Mouse (Mus musculus) adipose tissue, adult 10 weeks (tissue): ENCODE data around the gene Rnf103. TPM values are rescaled to one million over a fixed set of nuclear protein-coding genes. Genes with fewer than 3 reads are reported as not detected.

ENCODE experiments used
- polyA plus RNA-seq: library from polyadenylated mRNA; stranded (reverse); fragments of 350-450 nt; fragmentation: Illumina TruSeq; extraction: RNeasy Lipid Tissue Mini Kit (QIAGEN cat#74804); gene quantifications from one replicate; pipeline ENCODE4 v1.2.3, GENCODE M21; 2014; ENCODE audit warnings: low read depth, low replicate concordance

The Rnf103 gene
- polyA plus RNA-seq: 24.3 TPM

GRCm38 (mm10) chr6:71493675-71494340 is at the start of gene Rnf103:
Rnf103 (plus strand) TSS chr6:71493894.

GRCm38 (mm10) chr6:71543686-71544499 is 50.2 kb downstream of the Rnf103 start, which contains the start of gene Chmp3:
Chmp3 (plus strand) TSS chr6:71543797.

Other genes with a start within 250 kb of the Rnf103 start
- 93.7 TPM for gene Krcc1, start 222.2 kb upstream of the Rnf103 start, polyA plus RNA-seq
- 3.0 TPM for gene Smyd1, start 171.7 kb upstream of the Rnf103 start, polyA plus RNA-seq
- not detected for gene Cd8b1, start 171.1 kb upstream of the Rnf103 start, polyA plus RNA-seq
- 0.40 TPM for gene Cd8a, start 120.5 kb upstream of the Rnf103 start, polyA plus RNA-seq
- gene Rmnd5a, start 53.3 kb upstream of the Rnf103 start, polyA plus RNA-seq: 42.7 TPM
- 118 TPM for gene Chmp3, start 49.9 kb downstream of the Rnf103 start, polyA plus RNA-seq
- gene Kdm3a, start 139.1 kb downstream of the Rnf103 start, polyA plus RNA-seq: 41.8 TPM
- 7.0 TPM for gene Reep1, start 213.7 kb downstream of the Rnf103 start, polyA plus RNA-seq